Mouse (Mus musculus) cortical plate, adult 2 months (tissue): ENCODE results near the gene Eif4e1b.

Source experiments
- CTCF ChIP-seq: fragments of 200-500 bp; IDR thresholded peaks from 2 replicates; pipeline ENCODE4 v1.5.1; 2011; ENCODE audit warnings: mild to moderate bottlenecking, control low read depth, low read length; ENCODE audit not compliant: insufficient read depth; ENCODE audit errors: extremely low read depth
- POLR2A ChIP-seq: fragments of 200-500 bp; IDR thresholded peaks from 2 replicates; pipeline ENCODE4 v1.6.1; 2011; ENCODE audit warnings: mild to moderate bottlenecking, low read length, control low read depth; ENCODE audit not compliant: insufficient read depth; ENCODE audit errors: extremely low read depth

DNA sequence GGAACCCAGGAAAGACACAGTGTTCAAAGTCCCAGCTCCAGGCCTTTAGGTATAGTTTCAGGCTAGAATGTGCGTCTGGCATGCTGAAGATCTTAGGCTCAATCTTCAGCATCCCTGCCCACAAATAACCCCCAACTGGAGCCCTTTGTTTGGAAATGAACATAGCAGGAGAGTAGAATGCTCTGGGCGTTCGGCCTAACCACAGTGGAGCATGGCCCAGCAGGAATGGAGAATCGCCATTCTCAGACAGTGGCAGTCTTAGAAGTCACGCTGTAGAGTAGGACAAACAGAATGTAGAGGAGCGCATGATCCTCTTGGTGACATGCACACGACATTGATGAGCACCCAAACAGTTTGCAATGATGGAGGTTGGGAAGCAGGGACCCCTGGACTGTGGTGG lies 22.9 kb upstream of the Eif4e1b start:
- no peak for TF ChIP-seq POLR2A
- no peak for TF ChIP-seq CTCF
